Mouse (Mus musculus) forebrain, embryonic 15.5 days (tissue): Measurements from ENCODE around the gene Ldb2. TPM values are rescaled to one million over a fixed set of nuclear protein-coding genes. Genes with fewer than 3 reads are reported as not detected.

Experiments used
- ATAC-seq: fragments of 200-750 bp; cut with Nextera tagmentation; replicated peaks from 2 replicates; pipeline ENCODE4 v1.8.0; 2017; ENCODE audit warnings: mild to moderate bottlenecking, moderate TSS enrichment, moderate library complexity
- H3K27ac ChIP-seq: fragments of 300-500 bp; sonication (generic); replicated peaks from 2 replicates; pipeline ENCODE4 v1.5.1; 2015; ENCODE audit warnings: mild to moderate bottlenecking, inconsistent platforms
- H3K27me3 ChIP-seq: fragments of 300-500 bp; sonication (generic); 2 replicates; pipeline ENCODE4 v1.6.1; 2015; ENCODE audit warnings: inconsistent platforms
- H3K36me3 ChIP-seq: fragments of 300-500 bp; sonication (generic); 2 replicates; pipeline ENCODE4 v1.6.1; 2015; ENCODE audit warnings: mild to moderate bottlenecking, inconsistent platforms
- H3K4me1 ChIP-seq: fragments of 300-500 bp; sonication (generic); 2 replicates; pipeline ENCODE4 v1.6.1; 2015; ENCODE audit warnings: inconsistent platforms
- H3K4me2 ChIP-seq: fragments of 300-500 bp; sonication (generic); replicated peaks from 2 replicates; pipeline ENCODE4 v1.6.1; 2015; ENCODE audit warnings: mild to moderate bottlenecking, inconsistent platforms
- H3K4me3 ChIP-seq: fragments of 300-500 bp; sonication (generic); 2 replicates; pipeline ENCODE4 v1.5.1; 2015; ENCODE audit warnings: mild to moderate bottlenecking, inconsistent platforms
- H3K9ac ChIP-seq: fragments of 300-500 bp; sonication (generic); replicated peaks from 2 replicates; pipeline ENCODE4 v1.6.1; 2015; ENCODE audit warnings: mild to moderate bottlenecking, inconsistent platforms
- H3K9me3 ChIP-seq: fragments of 300-500 bp; sonication (generic); 2 replicates; pipeline ENCODE4 v1.6.1; 2016; ENCODE audit warnings: inconsistent platforms
- WGBS: fragments of 180-500 bp; shearing (Covaris S2); methylation state at CpG from one replicate; pipeline ENCODE4 v1.1.7; 2015; ENCODE audit warnings: mixed read lengths; 5-methylcytosine and 5-hydroxymethylcytosine counted together
- polyA plus RNA-seq: library from polyadenylated mRNA; unstranded; fragments of >200 nt; fragmentation: Nextera tagmentation; extraction: Ambion mirVana; gene quantifications from 2 replicates; pipeline ENCODE4 v1.2.1, GENCODE M21; 2015

The Ldb2 gene
- polyA plus RNA-seq, 1 experiment from 2014 or later = 71.8 TPM

- H3K4me3 ChIP-seq = no peak overlapping the region
- H3K27me3 ChIP-seq = no peaks in the 10 kb centered on the region
- peaks cover 28% of the 10 kb centered on the region for H3K4me1 ChIP-seq
- H3K9ac ChIP-seq = no peak overlapping the region
- peak overlapping the region; percentile 67 for H3K27ac ChIP-seq
- ATAC-seq = peak; percentile 68
- H3K9me3 ChIP-seq = no peaks in the 10 kb centered on the region
- H3K4me2 ChIP-seq = no peak overlapping the region; the same call in 1 of the 2 replicates
- WGBS = 34% methylated on average over 5 of the region's 5 CpGs
- no peaks in the 10 kb centered on the region for H3K36me3 ChIP-seq
Measured at GRCm38 (mm10) chr5:44676145-44676754, 123.2 kb downstream of the Ldb2 start.

GRCm38 (mm10) chr5:44670336-44670735, 129.1 kb downstream of the Ldb2 start:
- Histone ChIP-seq H3K9ac (no peak overlapping the region), H3K36me3 (no peaks in the 10 kb centered on the region), H3K4me1 (peaks cover 11% of the 10 kb centered on the region), H3K4me3 (no peak overlapping the region), H3K4me2 (no peak overlapping the region), H3K27me3 (no peaks in the 10 kb centered on the region), H3K27ac (no peak overlapping the region), H3K9me3 (no peaks in the 10 kb centered on the region)
- ATAC-seq = no peak
- 71% methylated on average over 2 of the region's 2 CpGs for WGBS

- no peaks in the 10 kb centered on the region for H3K9me3 ChIP-seq
- no peak overlapping the region for H3K4me3 ChIP-seq
- ATAC-seq = no peak
- no peak overlapping the region for H3K9ac ChIP-seq
- H3K4me2 ChIP-seq = no peak overlapping the region
- 79% methylated on average over 3 of the region's 3 CpGs for WGBS
- no peaks in the 10 kb centered on the region for H3K27me3 ChIP-seq
- peak overlapping the region; percentile 72 for H3K27ac ChIP-seq
- H3K4me1 ChIP-seq = peaks cover 6% of the 10 kb centered on the region; the same call in 1 of the 2 replicates
- H3K36me3 ChIP-seq = no peaks in the 10 kb centered on the region
Measured at GRCm38 (mm10) chr5:44667907-44668306, 131.6 kb downstream of the Ldb2 start.

GRCm38 (mm10) chr5:44667383-44667782, 132.1 kb downstream of the Ldb2 start:
- Histone ChIP-seq H3K27ac (peak overlapping the region; percentile 72), H3K4me2 (no peak overlapping the region), H3K36me3 (no peaks in the 10 kb centered on the region), H3K9me3 (no peaks in the 10 kb centered on the region), H3K4me1 (peaks cover 6% of the 10 kb centered on the region; the same call in 1 of the 2 replicates), H3K9ac (no peak overlapping the region), H3K4me3 (no peak overlapping the region), H3K27me3 (no peaks in the 10 kb centered on the region)
- ATAC-seq = peak; percentile 67
- 54% methylated on average over 10 of the region's 10 CpGs for WGBS

- WGBS = 85% methylated on average over 11 of the region's 11 CpGs
- no peak overlapping the region for H3K4me3 ChIP-seq
- no peaks in the 10 kb centered on the region for H3K27me3 ChIP-seq
- H3K27ac ChIP-seq = peak overlapping the region; percentile 72
- no peak overlapping the region for H3K9ac ChIP-seq
- peak; percentile 64 for ATAC-seq
- H3K36me3 ChIP-seq = no peaks in the 10 kb centered on the region
- no peaks in the 10 kb centered on the region for H3K9me3 ChIP-seq
- H3K4me2 ChIP-seq = no peak overlapping the region
- peaks cover 4% of the 10 kb centered on the region; the same call in 1 of the 2 replicates for H3K4me1 ChIP-seq
Measured at GRCm38 (mm10) chr5:44659651-44660050, 139.8 kb downstream of the Ldb2 start.

GRCm38 (mm10) chr5:44656707-44657106, 142.8 kb downstream of the Ldb2 start:
- no peak for ATAC-seq
- no peak overlapping the region for H3K4me3 ChIP-seq
- no peak overlapping the region for H3K9ac ChIP-seq
- no peak overlapping the region for H3K27ac ChIP-seq
- 93% methylated on average over 1 of the region's 1 CpGs for whole genome bisulfite sequencing
- H3K36me3 ChIP-seq = no peaks in the 10 kb centered on the region
- H3K9me3 ChIP-seq = no peaks in the 10 kb centered on the region
- no peak overlapping the region for H3K4me2 ChIP-seq
- H3K27me3 ChIP-seq = no peaks in the 10 kb centered on the region
- H3K4me1 ChIP-seq = peaks cover 14% of the 10 kb centered on the region; the same call in 1 of the 2 replicates

GRCm38 (mm10) chr5:44654403-44654802, 145.1 kb downstream of the Ldb2 start:
- Histone ChIP-seq H3K36me3 (no peaks in the 10 kb centered on the region), H3K4me2 (no peak overlapping the region), H3K9me3 (no peaks in the 10 kb centered on the region), H3K9ac (no peak overlapping the region), H3K27me3 (no peaks in the 10 kb centered on the region), H3K4me3 (no peak overlapping the region), H3K4me1 (peaks cover 14% of the 10 kb centered on the region; the same call in 1 of the 2 replicates), H3K27ac (peak overlapping the region; percentile 51)
- ATAC-seq = peak; percentile 47
- 7% methylated on average over 9 of the region's 9 CpGs for WGBS

- Histone ChIP-seq H3K4me2 (no peak overlapping the region), H3K4me3 (no peak overlapping the region), H3K36me3 (no peaks in the 10 kb centered on the region), H3K27ac (peak overlapping the region; percentile 34; the same call in 1 of the 2 replicates), H3K9me3 (no peaks in the 10 kb centered on the region), H3K27me3 (no peaks in the 10 kb centered on the region), H3K9ac (no peak overlapping the region), H3K4me1 (peaks cover 16% of the 10 kb centered on the region)
- ATAC-seq = no peak
- WGBS = 38% methylated on average over 2 of the region's 2 CpGs
Measured at GRCm38 (mm10) chr5:44646842-44647190, 152.7 kb downstream of the Ldb2 start.

GRCm38 (mm10) chr5:44645952-44646841, 153.3 kb downstream of the Ldb2 start:
- H3K4me2 ChIP-seq = no peak overlapping the region
- no peak overlapping the region for H3K4me3 ChIP-seq
- no peaks in the 10 kb centered on the region for H3K36me3 ChIP-seq
- H3K9me3 ChIP-seq = no peaks in the 10 kb centered on the region
- H3K27ac ChIP-seq = peak overlapping the region; percentile 34; the same call in 1 of the 2 replicates
- no peak overlapping the region for H3K9ac ChIP-seq
- no peaks in the 10 kb centered on the region for H3K27me3 ChIP-seq
- no peak for ATAC-seq
- peaks cover 16% of the 10 kb centered on the region for H3K4me1 ChIP-seq
- 34% methylated on average over 4 of the region's 4 CpGs for WGBS

GRCm38 (mm10) chr5:44643079-44643478, 156.4 kb downstream of the Ldb2 start:
- WGBS = 18% methylated on average over 3 of the region's 3 CpGs
- no peaks in the 10 kb centered on the region for H3K9me3 ChIP-seq
- H3K27ac ChIP-seq = no peak overlapping the region
- no peaks in the 10 kb centered on the region for H3K27me3 ChIP-seq
- H3K4me2 ChIP-seq = no peak overlapping the region
- no peak; the same call in 1 of the 2 replicates for ATAC-seq
- H3K4me3 ChIP-seq = no peak overlapping the region
- no peaks in the 10 kb centered on the region for H3K36me3 ChIP-seq
- H3K4me1 ChIP-seq = peaks cover 11% of the 10 kb centered on the region
- no peak overlapping the region for H3K9ac ChIP-seq

- Histone ChIP-seq H3K9ac (no peak overlapping the region), H3K4me3 (no peak overlapping the region), H3K27ac (no peak overlapping the region), H3K4me2 (no peak overlapping the region), H3K36me3 (no peaks in the 10 kb centered on the region), H3K27me3 (no peaks in the 10 kb centered on the region), H3K9me3 (no peaks in the 10 kb centered on the region), H3K4me1 (0 out of 2 replicates have a peak, but pooled peaks cover 3% of the 10 kb centered on the region)
- ATAC-seq = no peak
- 77% methylated on average over 4 of the region's 4 CpGs for WGBS
Measured at GRCm38 (mm10) chr5:44641060-44641459, 158.4 kb downstream of the Ldb2 start.

- H3K9me3 ChIP-seq = no peaks in the 10 kb centered on the region
- 93% methylated on average over 6 of the region's 6 CpGs for WGBS
- H3K36me3 ChIP-seq = no peaks in the 10 kb centered on the region
- H3K4me3 ChIP-seq = no peak overlapping the region
- ATAC-seq = no peak
- H3K27me3 ChIP-seq = no peaks in the 10 kb centered on the region
- no peak overlapping the region for H3K27ac ChIP-seq
- H3K9ac ChIP-seq = no peak overlapping the region
- no peak overlapping the region for H3K4me2 ChIP-seq
- H3K4me1 ChIP-seq = no peaks in the 10 kb centered on the region
Measured at GRCm38 (mm10) chr5:44635546-44635945, 163.9 kb downstream of the Ldb2 start.
